Mouse (Mus musculus): ENCODE measurements around the gene Ccdc28b. TPM values are rescaled to one million over a fixed set of nuclear protein-coding genes. Genes with fewer than 3 reads are reported as not detected.

Gene Ccdc28b
- total RNA-seq (2015) (43.6 and 55.5 TPM in 2 replicates), total RNA-seq (2017) (53.6 and 57.7 TPM in 2 replicates)

- ATAC-seq (replicated peaks; ENCODE audit: poor library complexity), result 0 out of 2 replicates have a peak, but pooled peaks have one; percentile 4
Observed at GRCm38 (mm10) chr4:129623681-129624091, at the start of gene Ccdc28b. Ccdc28b (minus strand) TSS chr4:129623947.

DNA sequence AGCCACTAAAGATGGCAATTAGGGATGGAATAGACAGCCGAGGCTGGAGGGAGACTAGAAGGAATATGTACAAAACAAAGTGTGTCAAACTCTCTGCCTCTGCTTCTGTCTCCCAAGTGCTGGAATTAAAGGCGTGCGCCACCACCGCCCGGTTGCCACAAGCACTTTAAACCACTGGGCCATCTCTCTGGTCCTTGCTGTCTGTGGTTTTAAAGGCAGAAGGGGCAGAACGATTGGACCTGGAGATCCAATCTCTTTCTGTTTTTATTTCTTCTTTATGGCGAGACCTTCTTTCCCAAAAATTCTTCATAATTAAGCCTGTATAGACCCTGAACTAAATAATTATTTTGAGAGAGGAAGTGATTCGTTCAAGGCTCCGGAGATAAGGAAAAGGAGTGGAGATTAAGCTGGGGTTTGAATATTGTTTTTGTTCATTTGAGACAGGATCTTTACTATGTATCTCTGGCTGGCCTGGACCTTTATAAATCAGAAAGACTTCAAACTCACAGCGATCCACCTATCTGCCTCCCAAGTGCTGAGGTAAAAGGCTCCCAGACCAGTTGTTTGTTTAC lies 49.2 kb upstream of the Ccdc28b start:
- ATAC-seq (replicated peaks; ENCODE audit: poor library complexity), result peak; percentile 38

DNA sequence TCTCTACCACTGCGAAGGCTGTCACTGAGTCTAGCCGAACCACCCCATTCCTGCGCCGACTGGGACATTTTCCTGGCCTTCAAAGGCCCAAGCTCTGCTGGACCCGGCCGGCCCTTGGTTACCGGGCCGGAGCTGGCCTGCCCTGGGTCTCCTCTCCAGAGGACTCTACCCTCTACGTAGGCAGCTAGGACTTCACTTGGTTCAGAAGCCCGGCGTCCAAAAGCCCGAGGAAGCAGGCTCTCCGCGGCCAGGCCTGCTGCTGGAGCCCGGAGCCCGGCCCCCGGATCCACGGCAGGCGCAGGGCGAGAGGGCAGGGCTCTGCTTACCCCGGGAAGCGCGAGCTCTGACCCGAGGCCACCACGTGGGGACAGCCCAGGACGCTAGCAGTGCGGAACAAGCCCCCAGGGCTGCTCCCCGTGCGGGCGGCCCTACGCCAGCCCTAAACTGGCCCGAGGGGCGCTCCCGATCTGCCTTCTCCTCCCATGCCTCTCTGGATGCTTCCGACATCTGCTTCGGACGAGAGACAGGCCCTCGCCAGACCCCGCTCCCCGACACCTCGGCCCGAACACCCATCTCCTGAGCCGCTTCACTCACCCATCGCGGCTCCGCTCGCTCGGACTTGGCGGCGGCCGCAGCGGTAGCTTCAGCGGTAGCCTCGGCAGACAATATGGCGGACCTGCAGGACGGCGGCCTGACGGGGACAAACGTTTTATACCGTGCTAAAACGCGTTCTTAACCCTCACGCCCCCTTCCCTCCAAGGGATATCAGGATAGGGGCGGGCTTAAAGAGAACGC lies 48.5 kb upstream of the Ccdc28b start, which contains the start of gene Kpna6:
Kpna6 (minus strand) TSS at position 685 of the 795 bp plus-strand sequence.
- ATAC-seq (replicated peaks; ENCODE audit: poor library complexity), result peak; percentile 93

DNA sequence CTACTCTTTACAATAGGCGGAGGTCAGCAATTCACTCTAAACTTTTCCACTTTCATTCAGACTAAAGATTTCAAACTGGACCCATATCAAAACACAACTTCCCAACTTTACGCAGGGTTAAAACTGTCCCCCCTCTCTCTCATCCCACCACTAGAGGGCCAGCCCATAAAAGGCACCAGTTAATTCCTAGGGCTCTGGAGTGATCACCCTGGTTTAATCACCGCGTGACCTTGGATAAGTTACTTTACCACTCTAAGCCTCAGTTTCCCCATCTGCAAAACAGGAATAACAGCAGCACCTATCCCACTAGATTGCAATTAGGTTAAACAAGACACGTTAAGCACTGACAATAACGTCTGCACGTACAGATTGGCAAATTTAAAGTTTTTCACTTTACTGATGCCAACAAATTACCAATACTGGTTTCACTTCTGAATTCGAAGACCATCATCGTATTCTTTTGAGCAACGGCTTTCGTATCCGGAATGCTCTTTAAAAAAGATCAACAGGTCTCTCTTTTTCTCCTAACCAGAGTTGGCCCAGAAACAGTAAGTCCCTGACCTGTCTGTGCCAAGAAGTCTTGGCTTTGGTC lies 47.8 kb upstream of the Ccdc28b start:
- ATAC-seq (replicated peaks; ENCODE audit: poor library complexity), result peak; percentile 78

- ATAC-seq (replicated peaks; ENCODE audit: poor library complexity), result no peak
Observed at GRCm38 (mm10) chr4:129662255-129662813, 38.6 kb upstream of the Ccdc28b start.

GRCm38 (mm10) chr4:129661584-129661983 lies 37.8 kb upstream of the Ccdc28b start:
- ATAC-seq (replicated peaks; ENCODE audit: poor library complexity), result no peak

DNA sequence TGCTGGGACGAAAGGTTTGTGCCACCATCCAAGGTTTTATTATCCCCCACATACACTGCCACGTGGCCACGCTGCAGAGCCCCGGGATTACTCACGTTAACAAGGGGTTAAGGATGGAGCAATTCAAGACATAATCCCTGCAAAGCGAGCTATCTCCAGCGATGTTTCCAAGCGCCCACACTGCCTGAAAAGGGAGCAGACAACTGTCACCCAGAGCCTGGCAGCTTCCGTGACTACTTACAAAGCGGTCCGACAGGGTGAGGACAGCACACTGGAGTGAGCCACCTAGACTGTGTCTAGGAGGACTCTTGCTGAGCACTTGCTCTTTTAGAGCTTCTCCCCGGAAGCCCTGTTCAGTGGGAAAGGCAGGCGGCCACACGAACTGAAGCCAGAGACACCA lies 31.0 kb upstream of the Ccdc28b start:
- ATAC-seq (replicated peaks; ENCODE audit: poor library complexity), result no peak

- no peak for ATAC-seq (replicated peaks; ENCODE audit: poor library complexity)
Observed at GRCm38 (mm10) chr4:129650359-129650758, 26.6 kb upstream of the Ccdc28b start.

GRCm38 (mm10) chr4:129648656-129649055 lies 24.9 kb upstream of the Ccdc28b start:
- ATAC-seq (replicated peaks; ENCODE audit: poor library complexity), result no peak

GRCm38 (mm10) chr4:129645204-129645603 lies 21.5 kb upstream of the Ccdc28b start:
- ATAC-seq (replicated peaks; ENCODE audit: poor library complexity), result no peak

GRCm38 (mm10) chr4:129641756-129642155 lies 18.0 kb upstream of the Ccdc28b start:
- no peak for ATAC-seq (replicated peaks; ENCODE audit: poor library complexity)

- ATAC-seq (replicated peaks; ENCODE audit: poor library complexity), result peak; percentile 88
Observed at GRCm38 (mm10) chr4:129640638-129641467, 17.1 kb upstream of the Ccdc28b start, which contains the start of gene Txlna. Txlna (minus strand) TSS chr4:129641065.

GRCm38 (mm10) chr4:129640101-129640637 lies 16.4 kb upstream of the Ccdc28b start:
- ATAC-seq (replicated peaks; ENCODE audit: poor library complexity), result 0 out of 2 replicates have a peak, but pooled peaks have one; percentile 3

GRCm38 (mm10) chr4:129639221-129639620 lies 15.5 kb upstream of the Ccdc28b start:
- no peak for ATAC-seq (replicated peaks; ENCODE audit: poor library complexity)

DNA sequence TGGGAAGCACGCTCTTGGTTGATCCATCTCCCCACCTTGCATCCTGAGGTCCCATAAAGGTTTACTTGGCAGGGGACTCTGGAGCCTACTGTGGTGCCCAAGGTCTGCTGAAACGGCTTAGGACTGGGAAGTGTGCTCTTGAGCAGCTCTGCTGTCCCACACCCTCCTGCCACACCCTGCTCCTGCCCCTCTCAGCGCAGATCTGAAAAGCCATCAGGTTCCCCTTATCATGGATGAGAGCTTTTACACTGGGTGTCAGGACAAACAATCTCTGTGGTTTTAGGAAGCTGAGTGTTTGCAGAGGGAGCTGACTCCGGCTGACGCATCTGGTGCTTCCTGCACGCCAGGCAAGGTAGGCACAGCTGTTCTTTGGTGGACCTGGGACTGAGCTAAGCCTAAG lies 10.1 kb upstream of the Ccdc28b start:
- peak; percentile 55 for ATAC-seq (replicated peaks; ENCODE audit: poor library complexity)

DNA sequence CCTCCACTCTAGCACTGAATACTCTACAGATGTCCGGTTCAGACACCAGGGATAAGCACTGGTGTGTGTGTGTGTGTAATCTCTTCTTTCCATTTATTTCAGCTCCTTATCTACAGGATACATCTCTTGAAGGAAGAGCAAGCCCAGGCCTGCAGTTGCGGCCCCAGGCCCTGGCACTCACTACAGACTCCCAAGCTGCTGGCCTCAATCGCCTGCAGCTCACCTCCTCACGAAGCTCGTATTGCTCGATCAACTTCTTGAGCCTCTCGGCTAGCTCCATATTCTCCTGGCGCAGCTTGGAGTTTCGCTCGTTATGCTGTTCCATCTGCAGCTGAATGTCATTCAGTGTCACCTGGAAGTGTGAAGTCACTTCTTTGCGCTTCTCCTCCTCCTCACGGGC lies 8.1 kb upstream of the Ccdc28b start:
- ATAC-seq (replicated peaks; ENCODE audit: poor library complexity), result no peak

- no peak for ATAC-seq (replicated peaks; ENCODE audit: poor library complexity)
Observed at GRCm38 (mm10) chr4:129630944-129631343, 7.2 kb upstream of the Ccdc28b start.

GRCm38 (mm10) chr4:129626035-129626434 lies 2.3 kb upstream of the Ccdc28b start:
- ATAC-seq (replicated peaks; ENCODE audit: poor library complexity), result no peak

DNA sequence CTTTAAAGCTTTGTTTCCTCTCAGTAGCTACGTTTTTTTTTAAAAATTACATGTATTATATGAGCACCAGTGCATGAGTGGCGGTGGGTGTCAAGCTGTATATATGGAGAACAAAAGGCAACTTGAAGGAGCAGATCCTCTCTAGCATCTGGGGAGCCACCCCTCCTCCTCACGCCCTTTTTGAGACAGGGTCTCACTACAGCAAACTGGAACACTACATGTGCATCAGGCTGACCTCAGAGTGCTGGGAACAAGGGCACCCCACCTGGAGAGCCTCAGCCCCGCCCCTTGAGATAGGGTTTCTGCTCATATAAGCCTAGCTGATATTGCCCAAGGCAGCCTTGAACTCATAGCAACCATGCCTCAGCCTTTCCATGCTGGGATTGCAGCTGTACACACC lies 1.7 kb upstream of the Ccdc28b start:
- no peak for ATAC-seq (replicated peaks; ENCODE audit: poor library complexity)

DNA sequence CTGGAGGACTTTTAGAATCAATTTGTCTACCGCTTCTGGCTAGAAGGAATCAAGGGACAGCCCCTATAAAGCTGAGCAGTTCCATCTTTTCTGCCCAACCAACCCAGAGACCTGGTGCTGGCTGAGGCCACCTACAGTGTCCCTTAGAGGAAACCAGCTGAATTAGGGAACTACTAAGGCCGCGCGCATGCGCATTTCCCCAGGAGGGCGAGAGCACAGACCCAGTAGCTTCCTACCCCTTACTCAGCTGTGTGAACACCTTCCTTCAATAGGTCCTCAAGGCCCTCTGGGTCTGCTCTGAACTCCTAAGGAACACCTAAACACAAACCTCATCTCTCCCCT lies 1.3 kb upstream of the Ccdc28b start:
- peak; percentile 50 for ATAC-seq (replicated peaks; ENCODE audit: poor library complexity)
